Mouse (Mus musculus) G1E (cell line): ENCODE data around the gene Phlpp1.

Experiments used
- CTCF ChIP-seq: IDR thresholded peaks from 2 replicates; pipeline ENCODE4 v1.5.1; 2012; ENCODE audit warnings: low read depth, low read length, inconsistent platforms, mixed read lengths
- GATA1 ChIP-seq: IDR thresholded peaks from 2 replicates; pipeline ENCODE4 v1.6.1; 2012; ENCODE audit warnings: borderline replicate concordance, low read length, inconsistent platforms, mixed read lengths
- GATA2 ChIP-seq: IDR thresholded peaks from 2 replicates; pipeline ENCODE4 v1.6.1; 2012; ENCODE audit warnings: low read depth, low read length, inconsistent platforms, borderline replicate concordance
- POLR2AphosphoS5 ChIP-seq: IDR thresholded peaks from 2 replicates; pipeline ENCODE4 v1.6.1; 2012; ENCODE audit warnings: low read depth, low read length, inconsistent platforms; ENCODE audit not compliant: insufficient replicate concordance
- TAL1 ChIP-seq: conservative IDR thresholded peaks from 2 replicates; pipeline ENCODE4 v1.6.1; 2012; ENCODE audit warnings: low read depth, low read length, inconsistent platforms, mixed read lengths

DNA sequence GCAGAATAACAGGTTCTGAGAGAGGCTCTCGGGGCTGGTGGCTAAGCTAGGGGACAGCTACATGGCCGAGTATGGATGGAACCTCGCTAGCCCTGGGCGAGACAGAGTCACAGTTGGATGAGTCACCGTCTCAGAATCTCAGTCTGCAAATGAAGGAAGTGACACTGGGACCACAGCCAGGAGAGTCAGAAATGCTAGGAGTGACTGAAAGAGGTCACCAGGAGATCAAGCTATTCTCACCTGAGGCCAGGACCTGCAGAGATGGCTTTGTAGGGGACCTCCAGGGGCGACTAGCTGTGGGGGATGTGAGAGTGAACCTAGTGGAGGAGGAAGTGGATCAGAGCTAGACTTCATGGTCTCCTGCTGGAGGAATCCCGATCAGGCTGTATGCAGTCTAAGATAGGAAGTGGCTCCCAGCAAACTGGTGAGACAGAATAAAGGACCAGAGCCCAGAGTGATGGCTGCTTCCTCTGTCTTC lies 236.4 kb downstream of the Phlpp1 start:
- TF ChIP-seq CTCF (no peak), GATA1 (no peak), TAL1 (no peak), POLR2AphosphoS5 (no peak), GATA2 (no peak)
